Mouse (Mus musculus) v-Abl transformed pro-B cells (cell line): ENCODE results near the gene St6gal2.

Experiments used
- in situ Hi-C, 2 experiments: fragments of 400-800 bp; cut with MboI; formaldehyde crosslinking; loops; one replicate each; pipeline ENCODE4 v1.15.1; 2025; ENCODE audit not compliant: unreplicated experiment in 2 of 2

St6gal2 gene

GRCm38 (mm10) chr17:55445250-55446184 is at the start of gene St6gal2:
Gene St6gal2, plus strand, starts transcription at chr17:55445382.
- in situ Hi-C loops: no loop called here

GRCm38 (mm10) chr17:55406043-55406442 is 39.1 kb upstream of the St6gal2 start:
- in situ Hi-C loops: no loop called here

- in situ Hi-C loops: no loop called here
Measured at GRCm38 (mm10) chr17:55416519-55416918, 28.7 kb upstream of the St6gal2 start.

- in situ Hi-C loops: no loop called here
Measured at GRCm38 (mm10) chr17:55446185-55446527, 974 bp downstream of the St6gal2 start.

GRCm38 (mm10) chr17:55446698-55447097 is 1.5 kb downstream of the St6gal2 start:
- in situ Hi-C loops: no loop called here

- in situ Hi-C loops: no loop called here
Measured at GRCm38 (mm10) chr17:55450943-55451342, 5.8 kb downstream of the St6gal2 start.

- in situ Hi-C loops: no loop called here
Measured at GRCm38 (mm10) chr17:55454487-55454886, 9.3 kb downstream of the St6gal2 start.

- in situ Hi-C loops: no loop called here
Measured at GRCm38 (mm10) chr17:55460187-55460586, 15.0 kb downstream of the St6gal2 start.

- in situ Hi-C loops: no loop called here
Measured at GRCm38 (mm10) chr17:55467579-55467978, 22.4 kb downstream of the St6gal2 start.

- in situ Hi-C loops: no loop called here
Measured at GRCm38 (mm10) chr17:55468963-55469362, 23.8 kb downstream of the St6gal2 start.

GRCm38 (mm10) chr17:55475974-55476373 is 30.8 kb downstream of the St6gal2 start:
- in situ Hi-C loops: no loop called here

GRCm38 (mm10) chr17:55477361-55477760 is 32.2 kb downstream of the St6gal2 start:
- in situ Hi-C loops: no loop called here

- in situ Hi-C loops: no loop called here
Measured at GRCm38 (mm10) chr17:55479367-55479766, 34.2 kb downstream of the St6gal2 start.

GRCm38 (mm10) chr17:55484108-55484870 is 39.1 kb downstream of the St6gal2 start:
- in situ Hi-C loops: no loop called here

GRCm38 (mm10) chr17:55531872-55532271 is 86.7 kb downstream of the St6gal2 start:
- in situ Hi-C loops: no loop called here

GRCm38 (mm10) chr17:55548476-55548875 is 103.3 kb downstream of the St6gal2 start:
- in situ Hi-C loops: no loop called here

GRCm38 (mm10) chr17:55561774-55562173 is 116.6 kb downstream of the St6gal2 start:
- in situ Hi-C loops: no loop called here
